Mouse (Mus musculus) hindbrain, embryonic 10.5 days (tissue): ENCODE data around the gene Il5. TPM values are rescaled to one million over a fixed set of nuclear protein-coding genes. Genes with fewer than 3 reads are reported as not detected.

Experiments used
- DNase-seq: peaks from one replicate; pipeline ENCODE4 v3.0.0-alpha.2; 2017; ENCODE audit warnings: low spot score
- H3K27ac ChIP-seq: fragments of 300-500 bp; sonication (generic); 2 replicates; pipeline ENCODE4 v1.5.1; 2016; ENCODE audit warnings: mild to moderate bottlenecking, moderate library complexity
- H3K27me3 ChIP-seq: fragments of 300-500 bp; sonication (generic); 2 replicates; pipeline ENCODE4 v1.6.1; 2016; ENCODE audit warnings: mild to moderate bottlenecking; ENCODE audit not compliant: poor library complexity, insufficient read depth, severe bottlenecking
- H3K36me3 ChIP-seq: fragments of 300-500 bp; sonication (generic); 2 replicates; pipeline ENCODE4 v1.6.1; 2016; ENCODE audit warnings: mild to moderate bottlenecking, moderate library complexity
- H3K4me1 ChIP-seq: fragments of 300-500 bp; sonication (generic); replicated peaks from 2 replicates; pipeline ENCODE4 v1.6.1; 2016; ENCODE audit warnings: mild to moderate bottlenecking
- H3K4me3 ChIP-seq: fragments of 300-500 bp; sonication (generic); 2 replicates; pipeline ENCODE4 v1.5.1; 2016; ENCODE audit warnings: mild to moderate bottlenecking, moderate library complexity
- H3K9me3 ChIP-seq: fragments of 300-500 bp; sonication (generic); 2 replicates; pipeline ENCODE4 v1.6.1; 2016; ENCODE audit warnings: mild to moderate bottlenecking, moderate library complexity
- WGBS: fragments of 180-500 bp; shearing (Covaris S2); methylation state at CpG from one replicate; pipeline ENCODE4 v1.1.7; 2016; 5-methylcytosine and 5-hydroxymethylcytosine counted together
- polyA plus RNA-seq: library from polyadenylated mRNA; unstranded; fragments of >200 nt; fragmentation: Nextera tagmentation; extraction: Ambion mirVana; gene quantifications from 2 replicates; pipeline ENCODE4 v1.2.1, GENCODE M21; 2016

The Il5 gene
- polyA plus RNA-seq, 1 experiment from 2014 or later: not detected

DNA sequence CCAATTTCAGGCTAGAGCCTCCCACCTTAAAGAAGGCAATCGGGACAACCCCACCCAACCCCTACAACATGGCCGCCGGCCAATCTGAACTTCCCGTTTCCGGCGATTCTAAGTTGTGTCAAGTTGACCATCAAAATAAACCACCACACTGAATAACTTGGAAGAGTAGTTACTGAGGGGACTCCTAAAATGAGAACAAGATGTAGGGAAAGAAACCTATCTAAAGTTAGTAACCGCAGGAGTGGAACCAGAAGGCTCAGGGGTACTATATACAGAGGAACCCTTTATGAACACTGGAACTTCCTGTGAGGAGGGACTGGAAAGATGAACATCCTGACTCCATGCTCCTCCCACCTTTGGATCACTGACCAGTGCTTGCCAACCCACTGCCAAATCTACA is 10.9 kb downstream of the Il5 start:
- Histone ChIP-seq H3K4me3 (no peak overlapping the region), H3K9me3 (no peaks in the 10 kb centered on the region; the same call in 1 of the 2 replicates), H3K36me3 (no peaks in the 10 kb centered on the region), H3K27ac (no peak overlapping the region), H3K27me3 (no peaks in the 10 kb centered on the region), H3K4me1 (no peaks in the 10 kb centered on the region)
- 98% methylated on average over 7 of the region's 7 CpGs for WGBS
- no peak for DNase-seq

DNA sequence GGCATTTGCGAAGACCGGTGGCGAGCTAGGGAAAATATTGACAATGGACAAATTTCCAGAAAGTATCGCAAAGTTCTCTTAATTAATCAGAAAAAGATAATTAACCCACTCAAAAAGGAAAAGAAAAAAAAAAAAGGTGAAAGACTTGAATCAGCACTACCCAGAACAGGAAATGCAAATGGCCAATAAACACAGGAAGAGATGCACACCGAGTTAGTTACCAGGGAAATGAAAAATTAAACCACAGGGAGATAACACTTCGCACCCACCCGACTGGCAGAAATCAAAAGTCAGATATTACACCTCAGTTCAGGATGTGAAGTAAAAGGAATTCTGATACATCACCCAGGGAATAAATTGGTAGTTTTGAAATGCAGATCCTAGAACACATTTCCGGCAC is 11.7 kb downstream of the Il5 start:
- Histone ChIP-seq H3K9me3 (no peaks in the 10 kb centered on the region), H3K4me3 (no peak overlapping the region), H3K27me3 (no peaks in the 10 kb centered on the region), H3K27ac (no peak overlapping the region), H3K36me3 (no peaks in the 10 kb centered on the region), H3K4me1 (no peaks in the 10 kb centered on the region)
- 93% methylated on average over 8 of the region's 8 CpGs for WGBS
- no peak for DNase-seq

DNA sequence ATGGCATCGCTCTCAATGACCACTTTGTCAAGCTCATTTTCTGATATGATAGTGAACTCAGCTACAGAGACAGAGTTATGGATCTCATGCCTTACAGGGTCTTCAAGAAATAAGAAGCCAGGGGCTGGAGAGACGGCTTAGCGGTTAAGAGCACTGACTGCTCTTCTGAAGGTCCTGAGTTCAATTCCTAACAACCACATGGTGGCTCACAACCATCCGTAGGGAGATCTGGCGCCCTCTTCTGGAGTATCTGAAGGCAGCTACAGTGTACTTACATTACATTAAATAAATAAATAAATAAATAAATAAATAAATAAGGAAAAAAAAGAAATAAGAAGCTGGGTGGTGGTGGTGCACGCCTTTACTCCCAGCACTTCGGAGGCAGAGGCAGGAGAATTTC is 13.2 kb downstream of the Il5 start:
- 85% methylated on average over 7 of the region's 7 CpGs for WGBS
- no peaks in the 10 kb centered on the region for H3K36me3 ChIP-seq
- no peak for DNase-seq

GRCm38 (mm10) chr11:53734431-53734830 is 13.8 kb downstream of the Il5 start:
- H3K27me3 ChIP-seq: no peaks in the 10 kb centered on the region
- H3K27ac ChIP-seq: no peak overlapping the region
- 83% methylated on average over 2 of the region's 2 CpGs for WGBS
- DNase-seq: no peak
- no peaks in the 10 kb centered on the region for H3K36me3 ChIP-seq
- no peak overlapping the region for H3K4me3 ChIP-seq
- no peaks in the 10 kb centered on the region for H3K9me3 ChIP-seq
- H3K4me1 ChIP-seq: no peaks in the 10 kb centered on the region

More for the DNA sequence above, 13.2 kb downstream of the Il5 start:
- Histone ChIP-seq H3K4me1 (no peaks in the 10 kb centered on the region), H3K9me3 (no peaks in the 10 kb centered on the region), H3K27ac (no peak overlapping the region), H3K4me3 (no peak overlapping the region), H3K27me3 (no peaks in the 10 kb centered on the region)

GRCm38 (mm10) chr11:53734970-53735681 is 14.5 kb downstream of the Il5 start:
- Histone ChIP-seq H3K27me3 (no peaks in the 10 kb centered on the region), H3K27ac (no peak overlapping the region), H3K4me3 (no peak overlapping the region), H3K9me3 (no peaks in the 10 kb centered on the region), H3K36me3 (no peaks in the 10 kb centered on the region), H3K4me1 (no peaks in the 10 kb centered on the region)
- WGBS: 72% methylated on average over 18 of the region's 18 CpGs
- no peak for DNase-seq

DNA sequence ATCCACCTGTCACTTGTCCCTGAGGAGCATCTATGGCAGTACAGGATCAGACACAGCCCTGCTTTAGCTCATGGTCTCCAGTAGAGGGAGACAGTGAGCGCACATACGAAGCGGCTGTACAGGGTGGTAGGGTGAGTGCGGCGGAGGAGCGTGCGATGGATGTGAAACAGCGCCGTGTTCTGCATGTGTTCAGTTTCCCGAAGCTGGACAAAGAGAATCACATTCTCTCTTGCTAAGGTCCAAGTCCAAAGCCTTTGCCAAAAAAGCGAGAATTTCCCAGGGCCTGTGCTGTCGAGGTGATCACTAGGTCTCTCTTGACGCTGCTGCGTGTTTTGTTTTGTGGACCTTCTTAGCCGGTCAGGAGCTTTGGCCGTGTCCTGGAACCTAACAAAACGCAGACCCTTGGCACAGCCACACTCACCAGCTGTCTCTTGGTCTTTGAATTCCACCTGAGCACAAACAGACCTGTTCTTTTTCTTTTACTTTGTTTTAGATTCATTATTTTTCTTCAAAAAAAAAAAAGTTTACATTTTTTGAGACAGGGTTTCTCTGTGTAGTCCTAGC is 15.2 kb downstream of the Il5 start:
- H3K27me3 ChIP-seq: no peaks in the 10 kb centered on the region
- H3K9me3 ChIP-seq: no peaks in the 10 kb centered on the region
- H3K4me3 ChIP-seq: peak overlapping the region; percentile 34
- no peaks in the 10 kb centered on the region for H3K36me3 ChIP-seq
- peak; percentile 77 for DNase-seq
- 27% methylated on average over 17 of the region's 17 CpGs for WGBS
- no peak overlapping the region for H3K27ac ChIP-seq
- H3K4me1 ChIP-seq: no peaks in the 10 kb centered on the region

DNA sequence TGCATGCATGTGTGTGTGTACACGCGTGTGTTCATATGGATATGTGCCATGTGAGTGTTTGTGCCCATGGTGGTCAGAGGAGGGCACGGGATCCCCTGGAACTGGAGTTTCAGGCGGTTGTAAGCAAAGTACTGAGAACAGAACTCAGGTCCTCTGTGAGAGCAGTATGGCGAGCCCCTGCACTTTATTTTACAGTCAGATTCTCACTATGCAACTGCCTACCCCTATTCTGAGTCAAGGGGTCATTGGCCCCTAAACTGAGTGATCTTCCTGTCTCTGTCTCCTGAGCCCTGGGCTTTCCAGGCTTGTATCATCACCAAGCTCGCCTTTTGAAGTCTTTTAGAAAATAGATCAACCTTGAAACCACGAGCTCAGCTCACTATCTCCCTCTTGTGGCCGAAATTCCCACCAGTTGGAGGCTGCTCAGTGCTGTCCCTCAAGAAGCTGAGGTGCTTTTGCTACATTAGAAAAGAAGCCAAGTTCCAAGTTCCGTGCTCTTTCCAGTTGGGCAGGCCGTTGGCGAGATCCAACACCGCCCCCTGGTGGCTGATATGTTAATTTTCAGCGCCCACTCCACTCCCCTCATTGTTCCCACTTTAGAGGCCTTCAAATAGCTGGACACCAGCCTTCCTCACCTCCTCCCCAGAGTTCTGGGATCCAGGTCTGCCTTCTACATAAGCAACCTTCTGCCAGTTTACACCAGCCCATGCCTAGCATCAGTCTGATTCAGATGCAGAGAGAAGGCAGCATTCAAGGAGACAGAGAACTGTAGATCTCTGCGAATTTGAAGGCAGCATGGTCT is 16.4 kb downstream of the Il5 start:
- 48% methylated on average over 14 of the region's 14 CpGs for WGBS
- Histone ChIP-seq H3K27me3 (no peaks in the 10 kb centered on the region), H3K9me3 (no peaks in the 10 kb centered on the region), H3K36me3 (no peaks in the 10 kb centered on the region), H3K27ac (no peak overlapping the region), H3K4me3 (no peak overlapping the region), H3K4me1 (no peaks in the 10 kb centered on the region)
- peak; percentile 77 for DNase-seq

GRCm38 (mm10) chr11:53737573-53737946 is 17.0 kb downstream of the Il5 start:
- Histone ChIP-seq H3K4me1 (peaks cover 5% of the 10 kb centered on the region; the same call in 1 of the 2 replicates), H3K4me3 (no peak overlapping the region), H3K36me3 (no peaks in the 10 kb centered on the region), H3K9me3 (no peaks in the 10 kb centered on the region), H3K27me3 (no peaks in the 10 kb centered on the region), H3K27ac (no peak overlapping the region)
- whole genome bisulfite sequencing: 50% methylated on average over 6 of the region's 6 CpGs
- peak; percentile 42 for DNase-seq

DNA sequence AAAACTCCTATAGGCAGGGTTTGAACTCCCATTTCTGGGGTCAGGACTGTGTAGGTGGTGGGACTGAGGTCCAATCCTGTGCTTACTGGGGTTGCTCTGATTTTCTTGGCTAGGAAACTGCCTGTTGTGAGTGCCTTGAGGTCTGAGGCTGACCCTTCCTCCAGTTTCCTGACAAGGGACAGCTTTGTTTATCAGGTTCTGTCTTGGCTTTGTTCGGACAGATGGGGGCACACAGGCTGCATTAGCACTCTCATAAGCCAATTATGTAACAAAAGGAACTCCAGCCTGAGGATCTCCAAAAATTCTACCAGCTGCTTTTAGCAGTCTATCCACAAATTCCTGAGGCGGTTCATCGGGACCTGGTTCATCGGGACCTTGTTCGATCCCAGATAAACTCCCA is 21.8 kb downstream of the Il5 start:
- Histone ChIP-seq H3K9me3 (no peaks in the 10 kb centered on the region), H3K4me3 (no peak overlapping the region), H3K4me1 (peaks cover 6% of the 10 kb centered on the region; the same call in 1 of the 2 replicates), H3K36me3 (no peaks in the 10 kb centered on the region), H3K27ac (no peak overlapping the region), H3K27me3 (no peaks in the 10 kb centered on the region)
- WGBS: 22% methylated on average over 5 of the region's 5 CpGs
- no peak for DNase-seq

- Histone ChIP-seq H3K27ac (no peak overlapping the region), H3K9me3 (no peaks in the 10 kb centered on the region), H3K4me3 (no peak overlapping the region), H3K27me3 (no peaks in the 10 kb centered on the region), H3K36me3 (no peaks in the 10 kb centered on the region), H3K4me1 (peaks cover 6% of the 10 kb centered on the region; the same call in 1 of the 2 replicates)
- WGBS: 86% methylated on average over 2 of the region's 2 CpGs
- DNase-seq: no peak
These were observed 24.7 kb downstream of the Il5 start for GRCm38 (mm10) chr11:53745260-53745659.

- H3K4me1 ChIP-seq: no peaks in the 10 kb centered on the region; the same call in 1 of the 2 replicates
- H3K27me3 ChIP-seq: no peaks in the 10 kb centered on the region
- no peak overlapping the region for H3K27ac ChIP-seq
- no peaks in the 10 kb centered on the region for H3K36me3 ChIP-seq
- no peak overlapping the region for H3K4me3 ChIP-seq
- WGBS: 92% methylated on average over 9 of the region's 9 CpGs
- no peaks in the 10 kb centered on the region for H3K9me3 ChIP-seq
- DNase-seq: no peak
These were observed 27.4 kb downstream of the Il5 start for GRCm38 (mm10) chr11:53747985-53748384.

DNA sequence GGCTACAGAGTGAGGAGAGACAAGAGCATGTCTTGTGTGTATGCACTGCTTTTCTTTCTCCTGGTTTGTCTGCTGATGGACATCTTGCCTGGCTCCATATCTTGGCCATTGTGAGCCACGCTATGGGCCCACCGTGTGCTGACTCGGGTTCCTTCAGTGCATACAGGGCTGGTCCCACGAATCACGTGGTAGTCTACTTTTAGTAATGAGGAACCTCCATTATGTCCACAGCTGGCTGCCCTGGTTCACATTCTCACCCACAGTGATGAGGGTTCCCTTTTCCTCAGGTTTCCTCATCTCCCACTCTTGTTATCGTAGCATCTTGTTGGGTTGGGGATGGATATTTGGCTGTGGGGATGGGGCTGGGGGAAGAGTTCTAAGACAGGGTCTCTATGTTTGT is 28.0 kb downstream of the Il5 start:
- no peaks in the 10 kb centered on the region; the same call in 1 of the 2 replicates for H3K4me1 ChIP-seq
- H3K4me3 ChIP-seq: no peak overlapping the region
- no peaks in the 10 kb centered on the region for H3K36me3 ChIP-seq
- no peak for DNase-seq
- 93% methylated on average over 6 of the region's 6 CpGs for WGBS
- no peaks in the 10 kb centered on the region for H3K9me3 ChIP-seq
- H3K27me3 ChIP-seq: no peaks in the 10 kb centered on the region
- H3K27ac ChIP-seq: no peak overlapping the region

DNA sequence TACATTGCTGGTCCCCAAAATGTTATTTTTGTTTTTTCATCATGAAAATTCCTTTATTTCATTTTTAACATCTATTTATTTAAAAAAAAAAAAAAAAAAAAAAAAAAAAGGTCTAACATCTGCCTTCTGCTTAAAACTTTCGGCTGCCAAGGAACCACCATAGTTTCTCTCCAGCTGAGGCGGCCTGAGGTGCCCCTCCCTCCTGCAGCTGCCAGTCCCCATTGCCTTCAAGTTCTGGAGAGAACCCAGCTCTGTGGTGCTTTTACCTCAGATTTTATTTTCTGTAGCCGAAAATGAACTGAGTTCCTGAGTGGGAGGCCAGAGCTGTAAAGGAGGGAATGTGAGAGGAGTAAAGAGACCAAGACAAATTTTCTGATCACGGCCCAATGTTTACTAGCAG is 28.7 kb downstream of the Il5 start:
- Histone ChIP-seq H3K27ac (no peak overlapping the region), H3K9me3 (no peaks in the 10 kb centered on the region), H3K36me3 (no peaks in the 10 kb centered on the region), H3K4me3 (no peak overlapping the region), H3K27me3 (no peaks in the 10 kb centered on the region), H3K4me1 (no peaks in the 10 kb centered on the region)
- 67% methylated on average over 4 of the region's 4 CpGs for WGBS
- no peak for DNase-seq
